Mouse (Mus musculus) liver, embryonic 14.5 days (tissue): ENCODE data around the gene Mpp5.

Experiments
- CTCF ChIP-seq: IDR thresholded peaks from 2 replicates; pipeline ENCODE4 v1.5.1; 2016; ENCODE audit warnings: antibody characterized with exemption, low read depth, control low read depth
- EP300 ChIP-seq: IDR thresholded peaks from 2 replicates; pipeline ENCODE4 v1.6.1; 2016; ENCODE audit warnings: antibody characterized with exemption, low read depth

- TF ChIP-seq EP300 (no peak), CTCF (no peak)
Observed at GRCm38 (mm10) chr12:78727723-78728122, 21.0 kb upstream of the Mpp5 start.
